Comparison of ENCODE assay signal across 8 mouse cellular contexts in genomic region chr10:39064732-39065131, GRCm38 (mm10).
DNase-seq lines count a peak whose midpoint lies in the region; ATAC-seq and TF ChIP-seq lines count a peak whose summit lies in the region.

No protein-coding gene starts in this region.

- no peaks in the 10 kb centered on the region for H3K4me1 ChIP-seq in lung, adult 2 months (ENCODE audit: control insufficient read depth, insufficient read depth, low read length)
- H3K4me1 ChIP-seq in bone marrow, adult 2 months (ENCODE audit: control insufficient read depth, insufficient read depth, low read length) = no peaks in the 10 kb centered on the region
- no peaks in the 10 kb centered on the region for H3K4me1 ChIP-seq in liver, postnatal 0 days (ENCODE audit: insufficient read depth)

- ATAC-seq in liver, postnatal 0 days = no peak

- WGBS in lung, adult 2 months = 93% methylated on average over 5 of the region's 5 CpGs
- 87% methylated on average over 5 of the region's 5 CpGs for WGBS in bone marrow, adult 2 months
- WGBS in liver, postnatal 0 days (ENCODE audit: insufficient replicate concordance) = 81% methylated on average over 5 of the region's 5 CpGs

- DNase-seq in cerebellum, postnatal 14 days = peak; percentile 19 to 55
- no peak for DNase-seq in cerebellum, postnatal 25 days
- DNase-seq in lung, adult 2 months = no peak
- DNase-seq in lung, adult 18-20 months = no peak
- peak; percentile 49 for DNase-seq in liver, postnatal 0 days
- DNase-seq in Muller cell, postnatal 12 days (ENCODE audit: inconsistent ontology term) = no peak
- DNase-seq in layer of hippocampus, adult 9-10 months (ENCODE audit: low spot score) = no peak

- TF ChIP-seq CTCF in lung, adult 2 months (IDR thresholded peaks at IDR 0.05; ENCODE audit: insufficient read depth, low read length) = peak; percentile 55
- TF ChIP-seq CTCF in bone marrow, adult 2 months (IDR thresholded peaks at IDR 0.05; ENCODE audit: control insufficient read depth, insufficient read depth, low read length) = peak; percentile 67
- TF ChIP-seq CTCF in liver, postnatal 0 days (IDR thresholded peaks at IDR 0.05; ENCODE audit: low read depth) = peak; percentile 68

- no peaks in the 10 kb centered on the region for H3K9me3 ChIP-seq in liver, postnatal 0 days (ENCODE audit: low read length)

- no peak overlapping the region for H3K4me3 ChIP-seq in lung, adult 2 months (replicated peaks; ENCODE audit: extremely low read depth, low read depth, low read length)
- H3K4me3 ChIP-seq in bone marrow, adult 2 months (replicated peaks; ENCODE audit: control insufficient read depth, low read depth, low read length) = no peak overlapping the region
- H3K4me3 ChIP-seq in liver, postnatal 0 days (ENCODE audit: low read depth, low read length) = no peak overlapping the region

- TF ChIP-seq EP300 in liver, postnatal 0 days (IDR thresholded peaks at IDR 0.05; ENCODE audit: low read depth) = no peak

- no peak overlapping the region for H3K9ac ChIP-seq in liver, postnatal 0 days (replicated peaks)

- no peaks in the 10 kb centered on the region for H3K27me3 ChIP-seq in liver, postnatal 0 days (ENCODE audit: insufficient read depth, low read length)

- no peaks in the 10 kb centered on the region for H3K36me3 ChIP-seq in liver, postnatal 0 days (replicated peaks; ENCODE audit: insufficient read depth, low read length)

- no peak for TF ChIP-seq POLR2A in lung, adult 2 months (IDR thresholded peaks at IDR 0.05; ENCODE audit: borderline replicate concordance, extremely low read depth, low read depth, low read length)
- no peak for TF ChIP-seq POLR2A in bone marrow, adult 2 months (IDR thresholded peaks at IDR 0.05; ENCODE audit: borderline replicate concordance, control insufficient read depth, low read depth, low read length)

- H3K4me2 ChIP-seq in liver, postnatal 0 days (ENCODE audit: low read depth, low read length) = no peak overlapping the region

- H3K27ac ChIP-seq in bone marrow, adult 2 months (ENCODE audit: control insufficient read depth, insufficient read depth, low read depth, low read length, poor library complexity) = no peak overlapping the region
- H3K27ac ChIP-seq in liver, postnatal 0 days (ENCODE audit: low read depth) = no peak overlapping the region

Comparison
In these comparisons a context has a peak if more than half of its experiments do, and no peak if none do; other contexts are left out.
1. DNase-seq: peak in cerebellum, postnatal 14 days (2 of 2) and liver, postnatal 0 days (single experiment); none in cerebellum, postnatal 25 days (0 of 2), lung, adult 2 months (single experiment), lung, adult 18-20 months (0 of 2), Muller cell, postnatal 12 days (single experiment) and layer of hippocampus, adult 9-10 months (single experiment).
2. Peak in every context shown above with its lines, with median percentiles within 50 percentile points of each other: CTCF ChIP-seq.